Mouse (Mus musculus) layer of hippocampus, adult 11-12 months (tissue): ENCODE data around the gene Jagn1.

Experiments used
- DNase-seq: peaks from one replicate; pipeline ENCODE4 v3.0.0; 2022; ENCODE audit warnings: low spot score

Jagn1 gene

GRCm38 (mm10) chr6:113442442-113443090, at the start of gene Jagn1:
Gene Jagn1, plus strand, starts transcription at chr6:113442569.
- DNase-seq, result peak; percentile 90

DNA sequence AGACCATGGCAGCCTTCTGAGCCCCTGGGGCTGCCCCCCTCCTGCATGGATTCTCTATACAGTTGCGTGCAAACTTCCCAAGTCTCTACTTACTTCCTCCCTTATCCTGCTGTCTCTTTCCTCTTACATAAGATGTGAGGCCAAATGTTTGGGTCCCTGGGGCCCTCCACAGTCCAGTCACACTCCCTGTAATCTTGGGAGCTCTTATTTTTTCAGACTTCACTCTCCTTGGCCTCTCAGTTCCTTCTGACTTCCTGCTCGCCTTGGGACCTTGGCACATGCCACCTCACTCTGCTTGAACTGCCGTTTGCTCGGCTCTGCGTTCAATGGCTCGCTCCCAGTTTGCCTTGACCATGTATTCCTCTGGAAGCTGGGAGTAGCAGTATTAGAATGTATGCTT, 48.4 kb upstream of the Jagn1 start:
- no peak for DNase-seq

- DNase-seq, result no peak
Observed at GRCm38 (mm10) chr6:113394811-113395210, 47.6 kb upstream of the Jagn1 start.

GRCm38 (mm10) chr6:113395501-113395900, 46.9 kb upstream of the Jagn1 start:
- no peak for DNase-seq

DNA sequence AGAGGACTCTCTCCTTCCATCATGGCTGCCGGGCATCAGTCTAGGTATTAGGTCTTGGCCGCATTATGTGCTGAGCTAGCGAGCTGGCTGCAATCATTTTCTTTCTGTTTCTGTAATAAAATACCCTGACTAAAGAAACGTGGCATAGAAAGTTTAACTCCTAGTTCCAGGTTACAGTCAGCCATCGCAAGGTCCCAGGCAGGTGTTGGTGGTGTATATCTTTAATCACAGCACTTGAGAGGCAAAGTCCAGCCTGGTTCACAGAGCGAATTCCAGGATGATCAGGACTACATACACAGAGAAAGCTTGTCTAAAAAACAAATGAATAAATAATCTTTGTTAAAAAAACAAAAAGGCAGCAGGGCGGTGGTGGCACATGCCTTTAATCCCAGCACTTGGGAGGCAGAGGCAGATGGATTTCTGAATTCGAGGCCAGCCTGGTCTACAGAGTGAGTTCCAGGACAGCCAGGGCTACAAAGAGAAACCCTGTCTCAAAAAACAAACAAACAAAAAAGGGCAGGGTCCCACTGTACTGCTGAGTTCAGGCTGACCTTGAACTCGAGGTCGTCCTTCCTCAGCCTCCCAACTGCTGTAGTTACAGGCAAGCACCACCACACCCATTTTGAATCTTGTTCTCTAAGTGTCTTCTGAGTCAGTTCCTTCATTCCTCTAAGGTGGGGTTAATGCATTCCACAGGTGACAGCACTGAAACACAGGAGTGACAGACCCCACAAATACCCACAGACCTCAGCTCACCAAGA, 45.9 kb upstream of the Jagn1 start:
- DNase-seq, result no peak

DNA sequence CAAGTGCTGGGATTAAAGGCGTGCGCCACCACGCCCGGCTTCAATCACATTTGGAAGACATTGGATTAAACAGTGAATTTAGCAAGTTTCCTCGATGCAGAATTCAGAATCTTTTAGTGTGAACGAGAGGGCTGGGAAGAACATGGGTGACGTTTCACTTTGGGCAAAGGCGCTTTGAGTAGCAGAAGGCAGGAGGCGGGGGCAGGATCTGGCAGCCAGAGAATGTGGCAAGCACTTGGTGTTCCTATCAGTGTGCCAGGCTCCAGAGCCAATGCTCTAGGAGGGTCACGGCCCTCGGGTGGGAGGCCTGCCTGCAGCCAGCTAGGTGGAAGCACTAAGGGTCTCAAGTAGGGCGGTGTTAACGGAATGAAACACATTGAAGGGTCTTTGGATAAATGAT, 40.3 kb upstream of the Jagn1 start:
- DNase-seq, result peak; percentile 65

- DNase-seq, result no peak
Observed at GRCm38 (mm10) chr6:113404649-113405448, 37.5 kb upstream of the Jagn1 start.

GRCm38 (mm10) chr6:113405483-113405882, 36.9 kb upstream of the Jagn1 start:
- no peak for DNase-seq

DNA sequence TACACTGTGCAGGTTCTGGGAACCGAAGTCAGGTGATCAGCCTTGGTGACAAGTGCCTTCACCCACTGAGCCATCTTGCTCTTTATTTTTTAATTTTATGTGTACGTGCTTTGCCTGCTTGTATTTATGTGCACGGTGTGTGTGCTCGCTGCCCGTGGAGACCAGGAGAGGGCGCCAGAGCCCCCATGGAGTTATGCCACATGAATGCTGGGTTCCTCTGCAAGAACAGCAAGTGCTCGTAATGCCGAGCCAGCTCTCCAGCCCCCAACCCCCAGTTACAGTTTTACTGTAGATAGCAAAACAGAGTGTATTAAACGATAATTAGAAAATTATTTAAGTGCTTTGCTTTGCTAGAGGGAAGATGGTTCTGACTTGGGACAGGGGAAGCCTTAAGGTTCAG, 35.7 kb upstream of the Jagn1 start:
- DNase-seq, result no peak

DNA sequence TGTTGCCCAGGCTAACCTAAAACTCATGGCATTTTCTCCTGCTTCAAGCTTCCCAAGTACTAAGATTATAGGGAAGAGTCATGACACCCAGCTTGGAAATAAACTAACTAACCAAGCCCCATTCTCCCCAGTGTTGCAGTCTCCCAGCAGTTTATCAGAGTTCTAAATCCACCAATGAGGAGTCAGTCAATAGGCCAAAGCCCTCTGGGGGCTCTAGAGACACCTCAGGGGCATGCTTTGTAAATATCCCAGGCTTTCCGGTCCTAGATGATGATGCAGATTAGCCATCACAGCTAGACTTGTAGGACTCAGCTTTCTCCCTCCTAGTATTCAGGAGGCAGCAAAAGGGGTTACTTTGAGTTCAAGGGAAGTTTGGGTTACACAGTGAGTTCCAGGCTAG, 32.4 kb upstream of the Jagn1 start:
- no peak for DNase-seq

- no peak for DNase-seq
Observed at GRCm38 (mm10) chr6:113416416-113416815, 26.0 kb upstream of the Jagn1 start.

DNA sequence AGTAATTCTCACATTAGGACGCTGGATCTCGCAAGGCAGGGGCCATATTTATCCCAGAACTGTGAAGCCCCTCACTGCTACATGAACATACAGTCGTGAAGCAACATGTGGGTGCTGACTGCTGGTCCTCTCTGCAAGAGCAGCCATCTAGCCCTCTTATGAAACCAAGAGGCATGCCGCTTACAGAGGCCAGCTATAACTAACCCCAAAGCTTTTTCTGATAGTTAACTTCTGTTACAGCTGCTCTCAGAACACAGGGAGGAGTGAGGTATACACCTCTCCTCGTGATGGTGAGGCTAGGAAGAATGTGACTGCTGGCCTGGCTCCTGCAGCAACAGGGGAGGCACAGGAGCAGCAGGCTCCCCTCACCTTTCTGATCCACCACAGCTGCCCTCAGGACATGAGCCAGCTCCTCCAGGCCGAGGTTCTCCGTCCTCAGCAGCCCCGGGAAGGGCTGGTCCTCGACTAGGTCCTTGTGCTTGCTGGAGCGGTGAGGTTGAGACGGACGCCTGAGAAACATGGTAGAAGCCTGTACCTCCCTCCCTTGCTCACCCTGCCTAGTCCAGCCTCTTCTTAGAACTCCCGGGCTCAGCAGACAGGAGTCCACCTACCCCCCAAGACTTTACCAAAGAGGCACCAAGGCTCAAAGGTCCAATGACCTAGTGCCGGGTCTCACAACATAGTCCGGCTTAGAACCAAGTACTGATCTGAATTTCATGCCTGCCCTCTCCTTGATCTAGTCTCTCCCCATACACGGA, 23.7 kb upstream of the Jagn1 start:
- no peak for DNase-seq

DNA sequence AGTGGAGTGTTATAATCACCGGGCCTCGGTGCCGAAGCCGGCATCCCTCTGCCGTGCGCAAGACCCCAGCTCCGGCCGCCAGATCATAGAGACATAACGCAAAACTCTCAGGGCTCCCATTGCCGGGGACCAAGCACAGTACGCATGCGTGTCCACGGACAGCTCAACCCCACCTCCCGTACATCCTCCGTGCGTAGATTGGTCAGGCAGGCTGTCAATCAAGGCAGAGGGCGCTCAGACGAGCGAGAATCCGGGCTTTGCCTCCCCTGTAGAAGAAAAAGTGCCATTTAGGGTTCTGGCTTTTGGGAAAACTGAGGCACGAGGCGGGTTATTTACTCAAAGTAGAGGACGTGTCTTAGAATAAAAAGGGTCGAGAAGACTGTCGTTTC, 23.2 kb upstream of the Jagn1 start, which contains the start of gene Rpusd3:
Rpusd3 (minus strand) TSS at position 142 of the 389 bp plus-strand sequence.
- peak; percentile 97 for DNase-seq

- no peak for DNase-seq
Observed at GRCm38 (mm10) chr6:113423000-113423399, 19.4 kb upstream of the Jagn1 start.

GRCm38 (mm10) chr6:113424187-113424586, 18.2 kb upstream of the Jagn1 start:
- DNase-seq, result no peak

DNA sequence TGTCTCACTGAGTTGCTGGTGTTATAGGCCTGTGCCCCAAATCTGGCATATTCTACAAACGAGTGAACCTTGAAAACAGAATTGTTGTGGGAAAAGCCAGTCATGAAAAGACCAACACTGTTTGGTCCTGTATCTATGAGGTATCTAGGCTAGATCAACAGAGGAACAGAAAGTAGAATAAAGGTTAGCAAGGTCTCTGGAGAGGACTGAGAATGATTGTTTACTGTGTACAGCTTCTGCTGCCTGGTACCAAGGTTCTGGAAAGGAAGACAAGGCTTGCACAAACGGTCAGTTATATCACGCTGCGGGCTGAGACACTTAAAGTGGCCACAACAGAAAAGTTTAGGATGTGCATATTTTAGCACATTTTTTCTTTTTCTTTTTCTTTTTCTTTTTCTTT, 15.7 kb upstream of the Jagn1 start:
- DNase-seq, result no peak

- DNase-seq, result no peak
Observed at GRCm38 (mm10) chr6:113427397-113427796, 15.0 kb upstream of the Jagn1 start.

GRCm38 (mm10) chr6:113428006-113428405, 14.4 kb upstream of the Jagn1 start:
- DNase-seq, result no peak

GRCm38 (mm10) chr6:113429965-113430364, 12.4 kb upstream of the Jagn1 start:
- DNase-seq, result no peak

- no peak for DNase-seq
Observed at GRCm38 (mm10) chr6:113430846-113431245, 11.5 kb upstream of the Jagn1 start.

- DNase-seq, result no peak
Observed at GRCm38 (mm10) chr6:113431801-113432200, 10.6 kb upstream of the Jagn1 start.

DNA sequence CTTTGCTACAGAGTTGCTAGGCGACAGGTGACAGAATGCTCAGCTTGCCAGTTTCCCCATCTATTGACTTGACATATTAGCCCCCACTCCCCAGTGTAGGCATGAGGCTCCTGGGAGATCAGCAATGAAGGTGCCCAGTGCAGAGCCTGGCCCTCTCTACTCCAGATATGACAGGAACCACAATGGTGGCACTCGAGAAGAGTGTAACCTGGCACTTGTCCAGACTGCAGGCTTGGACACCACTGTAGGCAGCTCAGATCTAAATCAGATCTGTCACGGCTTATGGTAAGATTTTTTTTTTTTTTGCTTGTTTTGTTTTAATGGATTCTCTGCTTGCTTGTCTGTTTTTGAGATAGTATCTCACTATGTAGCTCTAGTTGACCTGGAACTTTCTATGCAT, 8.7 kb upstream of the Jagn1 start:
- DNase-seq, result no peak
